Comparison of ENCODE assay signal across 9 mouse cellular contexts in the genomic region with DNA sequence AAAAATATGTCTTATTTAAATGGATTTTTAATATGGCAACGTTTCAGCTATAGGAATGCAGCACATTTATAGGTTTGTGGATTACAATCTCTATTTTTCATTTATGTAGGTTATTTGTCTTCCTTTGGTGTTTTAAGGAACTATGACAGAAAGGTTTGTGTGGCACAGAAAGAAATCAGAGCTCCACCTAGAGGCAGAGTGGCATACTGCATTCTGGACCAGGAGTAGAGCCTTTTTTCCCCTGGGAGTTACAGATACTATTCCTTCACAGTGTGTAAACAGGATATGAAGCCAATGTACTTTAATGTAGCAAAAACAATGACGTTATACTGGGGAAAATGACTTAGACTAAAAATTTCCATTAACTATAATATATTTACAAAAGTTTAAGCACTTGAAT.
DNase-seq lines count a peak whose midpoint lies in the region; ATAC-seq lines count a peak whose summit lies in the region.
"Had no signal": no experiment of that assay in that cellular context is flagged by ENCODE, and none has a peak within 500 bp of the region (broad histone marks: within the 10 kb centered on the region; RNA-seq: fewer than 3 reads in every experiment).

No protein-coding gene starts in this region.

- no peak overlapping the region for H3K4me2 ChIP-seq in heart, embryonic 11.5 days

- ATAC-seq in heart, embryonic 11.5 days (replicated peaks; ENCODE audit: insufficient number of reproducible peaks, low FRiP score, low TSS enrichment): no peak

- H3K4me3 ChIP-seq in heart, embryonic 11.5 days (ENCODE audit: low read depth, low read length): no peak overlapping the region

- 2% methylated on average over 2 of the region's 2 CpGs for WGBS in heart, embryonic 11.5 days (ENCODE audit: insufficient replicate concordance)
- WGBS in large intestine, adult 2 months: 2% methylated on average over 2 of the region's 2 CpGs

- H3K27me3 ChIP-seq in heart, embryonic 11.5 days (ENCODE audit: control insufficient read depth, insufficient read depth, low read length): no peaks in the 10 kb centered on the region

- H3K36me3 ChIP-seq in heart, embryonic 11.5 days (ENCODE audit: control insufficient read depth, insufficient read depth, low read length): no peaks in the 10 kb centered on the region

- H3K9me3 ChIP-seq in heart, embryonic 11.5 days (replicated peaks; ENCODE audit: control insufficient read depth, low read length): no peaks in the 10 kb centered on the region

- peak; percentile 85 for DNase-seq in heart, adult 11 months
- DNase-seq in NIH3T3 (ENCODE audit: low read depth): peak; percentile 72
- DNase-seq in cerebellum, postnatal 36 days: peak; percentile 30 to 39
- DNase-seq in gastrocnemius, postnatal 25 days: peak; percentile 19
- peak; percentile 1 for DNase-seq in large intestine, adult 2 months (ENCODE audit: low read depth, low spot score)
- peak; percentile 79 for DNase-seq in lung, postnatal 10 days
- DNase-seq in spleen, postnatal 10 days (ENCODE audit: low spot score in 2 of 2): peak; percentile 34 to 70

- H3K27ac ChIP-seq in heart, embryonic 11.5 days (ENCODE audit: low read depth, low read length): no peak overlapping the region
- H3K27ac ChIP-seq: macrophage had no signal

- no peak overlapping the region for H3K9ac ChIP-seq in heart, embryonic 11.5 days (ENCODE audit: low read depth, low read length)

- no peaks in the 10 kb centered on the region for H3K4me1 ChIP-seq in heart, embryonic 11.5 days (ENCODE audit: control insufficient read depth, insufficient read depth, low read length)

Comparison
In these comparisons a context has a peak if more than half of its experiments do, and no peak if none do; other contexts are left out.
1. DNase-seq: peak in every context shown above with its lines; median percentile 85 in heart, adult 11 months; 79 in lung, postnatal 10 days; 72 in NIH3T3; 52 in spleen, postnatal 10 days; 34 in cerebellum, postnatal 36 days; 19 in gastrocnemius, postnatal 25 days; 1 in large intestine, adult 2 months.